Mouse (Mus musculus) liver, postnatal 0 days (tissue): Measurements from ENCODE around the gene Gm14305.
"Not testable (repeated sequence)": the region's sequence is repeated elsewhere in the genome, so short reads cannot be mapped to it uniquely, and the experiment has no call there.

ENCODE experiments used
- CTCF ChIP-seq: sonication (generic); IDR thresholded peaks from 2 replicates; pipeline ENCODE4 v1.5.1; 2016; ENCODE audit warnings: antibody characterized with exemption, low read depth
- EP300 ChIP-seq: IDR thresholded peaks from 2 replicates; pipeline ENCODE4 v1.6.1; 2016; ENCODE audit warnings: antibody characterized with exemption, low read depth, mild to moderate bottlenecking

DNA sequence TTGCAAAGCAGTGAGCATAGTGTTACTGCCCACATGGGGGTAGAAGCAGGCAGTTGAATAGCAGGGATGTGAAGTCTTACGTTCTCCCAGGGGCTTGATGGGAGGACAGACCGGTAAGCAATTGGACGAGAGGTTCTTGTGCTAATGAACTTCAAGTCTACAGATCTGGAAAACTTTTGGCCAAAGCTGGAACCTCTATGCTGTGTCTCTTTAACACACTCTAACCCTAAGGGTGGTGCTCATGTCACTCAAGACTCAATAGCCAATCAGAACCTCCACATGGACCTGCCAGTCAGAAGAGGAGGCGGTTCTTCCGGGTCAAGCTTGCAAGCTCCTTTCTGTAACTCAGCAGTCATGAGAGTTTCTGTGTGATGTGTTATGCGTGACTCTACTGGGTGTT lies 37.9 kb upstream of the Gm14305 start, which contains the start of gene Zfp973:
- not testable (repeated sequence) for TF ChIP-seq EP300, CTCF
